Mouse (Mus musculus) limb, embryonic 11.5 days (tissue): ENCODE measurements around the gene Kctd6. TPM values are rescaled to one million over a fixed set of nuclear protein-coding genes. Genes with fewer than 3 reads are reported as not detected.
A peak's percentile ranks its signal among the peaks of the same experiment; 100 is the strongest.

Experiments used
- ATAC-seq: fragments of 200-750 bp; cut with Nextera tagmentation; 2 replicates; pipeline ENCODE4 v1.8.0; 2017; ENCODE audit warnings: low read depth; ENCODE audit not compliant: insufficient number of reproducible peaks, low FRiP score, low TSS enrichment
- DNase-seq: peaks from one replicate; pipeline ENCODE4 v3.0.0-alpha.2; 2015; ENCODE audit warnings: low spot score
- H3K27ac ChIP-seq: fragments of 300-500 bp; sonication (generic); replicated peaks from 2 replicates; pipeline ENCODE4 v1.5.1; 2014; ENCODE audit warnings: low read depth, mild to moderate bottlenecking, low read length
- H3K27me3 ChIP-seq: fragments of 300-500 bp; sonication (generic); 2 replicates; pipeline ENCODE4 v1.6.1; 2014; ENCODE audit warnings: mild to moderate bottlenecking, low read length, mixed read lengths; ENCODE audit not compliant: control insufficient read depth, insufficient read depth
- H3K36me3 ChIP-seq: fragments of 300-500 bp; sonication (generic); 2 replicates; pipeline ENCODE4 v1.6.1; 2014; ENCODE audit warnings: mild to moderate bottlenecking, low read length, moderate library complexity, mixed read lengths; ENCODE audit not compliant: control insufficient read depth, insufficient read depth
- H3K4me1 ChIP-seq: fragments of 300-500 bp; sonication (generic); 2 replicates; pipeline ENCODE4 v1.6.1; 2014; ENCODE audit warnings: low read length, mixed read lengths; ENCODE audit not compliant: control insufficient read depth, insufficient read depth
- H3K4me2 ChIP-seq: fragments of 300-500 bp; sonication (generic); 2 replicates; pipeline ENCODE4 v1.6.1; 2014; ENCODE audit warnings: low read depth, mild to moderate bottlenecking, moderate library complexity; ENCODE audit not compliant: severe bottlenecking
- H3K4me3 ChIP-seq: fragments of 300-500 bp; sonication (generic); 2 replicates; pipeline ENCODE4 v1.5.1; 2014; ENCODE audit warnings: low read depth, low read length
- H3K9ac ChIP-seq: fragments of 300-500 bp; sonication (generic); 2 replicates; pipeline ENCODE4 v1.6.1; 2014; ENCODE audit warnings: mild to moderate bottlenecking, low read length
- H3K9me3 ChIP-seq: fragments of 300-500 bp; sonication (generic); 2 replicates; pipeline ENCODE4 v1.6.1; 2016; ENCODE audit warnings: low read length; ENCODE audit not compliant: control insufficient read depth
- WGBS: fragments of 180-500 bp; shearing (Covaris S2); extraction: QIAGEN DNeasy Blood & Tissue Kit; methylation state at CpG from one replicate; pipeline ENCODE4 v1.1.7; 2014; 5-methylcytosine and 5-hydroxymethylcytosine counted together
- polyA plus RNA-seq: library from polyadenylated mRNA; unstranded; fragments of >200 nt; fragmentation: Nextera tagmentation; extraction: Ambion mirVana; gene quantifications from 2 replicates; pipeline ENCODE4 v1.2.1, GENCODE M21; 2014

Gene Kctd6
- polyA plus RNA-seq, 1 experiment from 2014 or later, result 17.5 TPM

DNA sequence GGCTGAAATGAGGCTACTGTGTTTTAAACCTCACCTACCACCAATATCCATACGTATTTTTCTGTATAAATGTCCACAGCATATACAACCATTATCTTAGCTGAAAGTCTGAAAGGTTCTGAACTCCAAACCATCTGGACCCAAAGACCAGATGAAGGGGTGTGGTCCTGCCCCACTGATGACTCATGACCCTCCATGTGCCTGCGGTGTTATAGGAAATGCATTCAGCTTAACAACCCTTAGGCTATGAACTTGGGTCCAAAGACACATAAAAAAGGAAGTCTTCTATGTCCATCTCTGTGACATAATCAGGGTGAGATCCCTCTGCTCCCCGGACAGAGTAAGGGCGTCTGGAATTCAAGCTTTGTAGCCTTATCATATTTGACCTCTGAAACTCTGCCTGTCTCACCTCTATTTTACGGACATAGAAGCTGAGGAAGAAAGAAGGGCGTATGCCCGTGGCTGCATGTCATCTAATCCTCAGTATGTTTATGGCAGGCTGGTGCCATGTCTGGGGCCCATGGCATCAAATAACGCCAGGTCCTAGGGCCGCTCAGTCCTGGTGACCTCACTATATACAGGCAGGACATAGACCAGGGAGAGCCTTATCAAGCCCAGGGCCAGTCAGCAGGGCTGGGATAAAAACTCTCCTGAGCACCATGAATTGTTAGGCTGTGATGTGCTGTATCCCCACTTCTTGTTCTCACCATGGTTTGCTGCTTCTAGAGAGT, 36.4 kb downstream of the Kctd6 start:
- no peaks in the 10 kb centered on the region for H3K4me1 ChIP-seq
- H3K9me3 ChIP-seq, result no peaks in the 10 kb centered on the region; the same call in 1 of the 2 replicates
- H3K27ac ChIP-seq, result no peak overlapping the region
- H3K4me2 ChIP-seq, result no peak overlapping the region
- DNase-seq (no peak), ATAC-seq (no peak)
- no peaks in the 10 kb centered on the region for H3K27me3 ChIP-seq
- 78% methylated on average over 9 of the region's 9 CpGs for WGBS
- no peak overlapping the region for H3K9ac ChIP-seq
- no peaks in the 10 kb centered on the region for H3K36me3 ChIP-seq
- no peak overlapping the region for H3K4me3 ChIP-seq

DNA sequence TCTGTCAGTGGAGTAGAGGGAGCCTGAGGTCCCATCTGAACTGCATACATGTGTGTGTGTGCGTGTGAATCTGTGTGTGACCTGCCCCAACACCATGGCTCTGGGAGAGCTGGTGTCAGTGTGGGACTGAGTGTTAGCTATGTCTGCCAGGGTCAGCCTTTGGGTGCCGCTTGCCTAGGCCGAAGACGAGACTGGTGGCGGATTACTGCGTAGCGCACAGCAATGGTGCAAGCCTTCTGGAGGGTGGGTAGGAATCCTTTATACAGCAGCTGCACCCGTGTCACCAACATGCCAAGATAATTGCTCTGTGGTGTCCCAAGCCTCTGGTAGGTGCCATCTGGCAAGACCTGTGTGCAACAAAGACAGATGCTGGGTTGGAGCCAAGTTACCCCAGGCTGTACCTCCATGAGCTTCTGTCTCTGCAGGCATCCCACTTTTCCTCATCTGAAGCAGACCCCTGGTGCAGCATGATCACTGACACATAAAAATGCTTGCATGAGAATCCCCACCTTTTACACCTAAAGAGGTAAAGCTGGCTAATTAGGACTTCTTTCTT, 37.5 kb downstream of the Kctd6 start:
- Histone ChIP-seq H3K4me1 (no peaks in the 10 kb centered on the region), H3K9me3 (no peaks in the 10 kb centered on the region; the same call in 1 of the 2 replicates), H3K27ac (no peak overlapping the region), H3K27me3 (no peaks in the 10 kb centered on the region), H3K4me2 (no peak overlapping the region), H3K36me3 (no peaks in the 10 kb centered on the region), H3K9ac (no peak overlapping the region), H3K4me3 (no peak overlapping the region)
- ATAC-seq, result no peak
- WGBS, result 91% methylated on average over 8 of the region's 8 CpGs
- no peak for DNase-seq

GRCm38 (mm10) chr14:8255076-8255729, 41.3 kb downstream of the Kctd6 start:
- 75% methylated on average over 7 of the region's 7 CpGs for WGBS
- DNase-seq, result peak; percentile 64
- H3K4me2 ChIP-seq, result no peak overlapping the region
- no peaks in the 10 kb centered on the region for H3K27me3 ChIP-seq
- H3K9ac ChIP-seq, result no peak overlapping the region
- H3K9me3 ChIP-seq, result no peaks in the 10 kb centered on the region; the same call in 1 of the 2 replicates
- no peak overlapping the region for H3K27ac ChIP-seq
- no peaks in the 10 kb centered on the region for H3K36me3 ChIP-seq
- ATAC-seq, result no peak; the same call in 1 of the 2 replicates
- no peaks in the 10 kb centered on the region; the same call in 1 of the 2 replicates for H3K4me1 ChIP-seq
- no peak overlapping the region for H3K4me3 ChIP-seq

DNA sequence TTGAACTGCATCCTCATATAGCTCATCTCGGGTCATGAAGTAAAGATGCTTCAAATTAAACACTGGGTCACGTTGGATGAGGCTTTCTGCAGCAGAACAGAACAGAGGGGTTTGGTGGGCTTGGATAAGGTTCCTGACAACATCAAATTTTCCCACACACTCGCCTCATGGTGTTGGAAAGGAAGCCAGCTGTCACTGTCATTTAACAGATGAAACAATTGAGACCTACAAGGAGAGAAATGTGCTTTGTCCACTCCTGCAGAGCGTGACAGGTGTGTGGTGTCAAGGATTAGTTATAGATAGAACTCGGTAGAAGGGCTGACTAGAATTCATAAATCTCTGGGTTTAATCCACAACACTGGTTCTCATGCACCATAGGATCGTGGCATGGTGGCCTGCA, 42.1 kb downstream of the Kctd6 start:
- H3K27me3 ChIP-seq, result no peaks in the 10 kb centered on the region
- WGBS, result 72% methylated on average over 6 of the region's 6 CpGs
- no peak for DNase-seq

DNA sequence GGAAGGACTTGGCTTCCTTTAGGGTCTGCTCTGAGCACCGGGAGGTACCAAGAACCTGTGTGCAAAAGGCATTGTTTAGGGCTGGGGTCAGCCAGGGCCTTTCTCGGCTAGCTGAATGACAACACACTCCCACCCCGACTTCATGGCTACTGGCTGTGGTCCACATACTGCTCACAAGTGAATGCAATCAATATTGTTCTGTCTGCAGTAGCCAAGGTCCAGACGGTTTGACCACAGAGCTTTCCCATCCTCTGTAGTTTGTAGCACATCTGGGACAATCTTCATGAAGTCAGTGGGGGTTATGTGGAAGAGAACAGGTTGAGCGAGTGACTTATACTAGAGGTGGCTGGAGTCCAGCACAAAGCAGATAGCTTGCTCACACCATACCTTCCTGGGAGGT, 42.9 kb downstream of the Kctd6 start:
- Histone ChIP-seq H3K27ac (no peak overlapping the region), H3K9me3 (no peaks in the 10 kb centered on the region), H3K4me2 (no peak overlapping the region), H3K4me3 (no peak overlapping the region), H3K4me1 (no peaks in the 10 kb centered on the region; the same call in 1 of the 2 replicates), H3K36me3 (no peaks in the 10 kb centered on the region), H3K27me3 (no peaks in the 10 kb centered on the region), H3K9ac (no peak overlapping the region)
- ATAC-seq (no peak), DNase-seq (no peak)
- WGBS, result 79% methylated on average over 5 of the region's 5 CpGs

More for the DNA sequence above, 42.1 kb downstream of the Kctd6 start:
- Histone ChIP-seq H3K4me2 (no peak overlapping the region), H3K36me3 (no peaks in the 10 kb centered on the region), H3K9ac (no peak overlapping the region), H3K4me3 (no peak overlapping the region), H3K27ac (no peak overlapping the region), H3K4me1 (no peaks in the 10 kb centered on the region; the same call in 1 of the 2 replicates), H3K9me3 (no peaks in the 10 kb centered on the region; the same call in 1 of the 2 replicates)
- ATAC-seq, result no peak

GRCm38 (mm10) chr14:8257521-8258334, 43.8 kb downstream of the Kctd6 start:
- DNase-seq (no peak), ATAC-seq (no peak)
- WGBS, result 53% methylated on average over 7 of the region's 7 CpGs
- H3K27ac ChIP-seq, result no peak overlapping the region
- H3K27me3 ChIP-seq, result no peaks in the 10 kb centered on the region
- H3K9ac ChIP-seq, result no peak overlapping the region
- no peaks in the 10 kb centered on the region for H3K36me3 ChIP-seq
- H3K4me3 ChIP-seq, result no peak overlapping the region
- H3K4me2 ChIP-seq, result no peak overlapping the region
- no peaks in the 10 kb centered on the region; the same call in 1 of the 2 replicates for H3K4me1 ChIP-seq
- no peaks in the 10 kb centered on the region for H3K9me3 ChIP-seq

DNA sequence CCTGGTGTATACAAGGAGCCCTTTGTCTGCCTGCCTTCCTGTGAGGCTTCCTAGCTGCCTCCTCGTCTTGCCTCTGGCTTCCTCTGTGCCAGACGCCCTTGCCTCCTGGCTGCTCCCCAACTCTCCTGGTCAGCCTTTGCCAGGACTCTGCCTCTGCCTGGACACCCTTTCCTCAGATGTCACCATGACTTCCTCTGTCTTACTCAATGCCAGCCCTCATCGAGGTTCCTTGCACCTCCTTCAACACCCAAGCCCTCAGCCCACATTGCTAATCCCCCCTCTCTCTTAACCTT, 44.3 kb downstream of the Kctd6 start:
- H3K36me3 ChIP-seq, result no peaks in the 10 kb centered on the region
- no peak overlapping the region for H3K9ac ChIP-seq
- no peaks in the 10 kb centered on the region; the same call in 1 of the 2 replicates for H3K4me1 ChIP-seq
- no peak for DNase-seq
- no peak overlapping the region for H3K4me3 ChIP-seq
- no peaks in the 10 kb centered on the region for H3K27me3 ChIP-seq
- H3K9me3 ChIP-seq, result no peaks in the 10 kb centered on the region
- no peak for ATAC-seq
- H3K4me2 ChIP-seq, result no peak overlapping the region
- WGBS, result 58% methylated on average over 3 of the region's 3 CpGs
- no peak overlapping the region for H3K27ac ChIP-seq

DNA sequence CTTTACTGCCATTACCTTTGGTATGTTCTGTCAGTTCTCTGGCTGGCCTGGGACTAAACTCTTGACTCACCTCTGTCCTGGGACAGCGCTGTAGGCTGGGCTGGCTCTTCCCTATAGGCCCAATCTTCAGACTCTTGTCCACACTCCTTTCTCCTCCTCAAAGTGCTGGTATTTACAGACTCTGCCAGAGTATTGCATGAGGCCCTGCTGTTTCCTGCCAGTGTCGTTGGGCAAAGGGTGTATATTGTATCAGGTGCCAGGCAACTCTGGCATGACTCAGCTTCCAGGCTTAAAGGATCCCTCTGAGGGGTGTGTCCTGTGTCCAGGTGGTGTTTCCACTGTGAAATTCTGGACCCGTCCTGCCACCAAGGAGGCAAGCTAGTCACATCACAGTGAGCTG, 44.8 kb downstream of the Kctd6 start:
- no peak overlapping the region for H3K9ac ChIP-seq
- H3K9me3 ChIP-seq, result no peaks in the 10 kb centered on the region
- WGBS, result 74% methylated on average over 3 of the region's 3 CpGs
- no peaks in the 10 kb centered on the region for H3K36me3 ChIP-seq
- no peak overlapping the region for H3K4me3 ChIP-seq
- no peaks in the 10 kb centered on the region for H3K27me3 ChIP-seq
- no peak overlapping the region for H3K27ac ChIP-seq
- ATAC-seq, result no peak
- no peaks in the 10 kb centered on the region; the same call in 1 of the 2 replicates for H3K4me1 ChIP-seq
- DNase-seq, result no peak
- H3K4me2 ChIP-seq, result no peak overlapping the region
